Comparison of ENCODE assay signal across 31 mouse cellular contexts in genomic region chr19:41768711-41769110, GRCm38 (mm10). TPM values are rescaled to one million over a fixed set of nuclear protein-coding genes. Genes with fewer than 3 reads are reported as not detected.
DNase-seq lines count a peak whose midpoint lies in the region; ATAC-seq lines count a peak whose summit lies in the region.
"Had no signal": no experiment of that assay in that cellular context is flagged by ENCODE, and none has a peak within 500 bp of the region (broad histone marks: within the 10 kb centered on the region; RNA-seq: fewer than 3 reads in every experiment).

No protein-coding gene starts in this region.

- H3K36me3 ChIP-seq in heart, embryonic 10.5 days, result peaks cover 61% of the 10 kb centered on the region
- H3K36me3 ChIP-seq in midbrain, embryonic 10.5 days, result peaks cover 80% of the 10 kb centered on the region
- H3K36me3 ChIP-seq: midbrain, embryonic 15.5 days had no signal

- no peak overlapping the region for H3K27ac ChIP-seq in heart, embryonic 10.5 days
- no peak overlapping the region for H3K27ac ChIP-seq in midbrain, embryonic 10.5 days (replicated peaks)
- H3K27ac ChIP-seq: gastrocnemius, adult 2 months; hindbrain, embryonic 13.5 days; layer of hippocampus, adult 2 months; limb, embryonic 10.5 days; limb, embryonic 15.5 days; liver, embryonic 13.5 days; midbrain, embryonic 15.5 days; stomach, embryonic 15.5 days had no signal

- DNase-seq in induced T-regulatory cell, adult 2 months (ENCODE audit: low read depth), result peak; percentile 22
- DNase-seq in thymus, adult 18-20 months, result peak; percentile 52 to 69
- DNase-seq in thymus, postnatal 25 days, result peak; percentile 67
- DNase-seq in right cerebral cortex, adult 2 months (ENCODE audit: low spot score in 2 of 2), result no peak
- DNase-seq in heart, embryonic 10.5 days (ENCODE audit: low spot score), result no peak
- no peak for DNase-seq in urinary bladder, postnatal 10 days (ENCODE audit: low spot score)
- DNase-seq in midbrain, embryonic 10.5 days (ENCODE audit: low spot score), result no peak
- DNase-seq: adrenal gland, postnatal 25 days; cerebellum, adult 2 months; cerebellum, postnatal 14 days; gastrocnemius, adult 2 months; gastrocnemius, postnatal 36 days; heart, adult 18-20 months; heart, postnatal 4 days; kidney, adult 18-20 months; kidney, postnatal 36 days; liver, embryonic 13.5 days; lung, adult 18-20 months; lung, postnatal 4 days had no signal

- no peak overlapping the region for H3K4me3 ChIP-seq in heart, embryonic 10.5 days
- H3K4me3 ChIP-seq in midbrain, embryonic 10.5 days, result no peak overlapping the region
- H3K4me3 ChIP-seq: gastrocnemius, adult 2 months; heart, embryonic 12.5 days; hindbrain, embryonic 13.5 days; layer of hippocampus, adult 2 months; limb, embryonic 10.5 days; limb, embryonic 15.5 days; liver, embryonic 13.5 days; midbrain, embryonic 15.5 days; stomach, embryonic 15.5 days had no signal

- no peaks in the 10 kb centered on the region for H3K27me3 ChIP-seq in heart, embryonic 10.5 days (ENCODE audit: insufficient read depth, poor library complexity, severe bottlenecking)
- no peaks in the 10 kb centered on the region for H3K27me3 ChIP-seq in midbrain, embryonic 10.5 days (ENCODE audit: low read depth, poor library complexity, severe bottlenecking)
- H3K27me3 ChIP-seq: heart, embryonic 12.5 days; hindbrain, embryonic 13.5 days; limb, embryonic 15.5 days; liver, embryonic 13.5 days; midbrain, embryonic 15.5 days; stomach, embryonic 15.5 days had no signal

- 90% methylated on average over 7 of the region's 7 CpGs for WGBS in heart, embryonic 10.5 days
- 93% methylated on average over 7 of the region's 7 CpGs for WGBS in midbrain, embryonic 10.5 days

- peak; percentile 17 for ATAC-seq in CD4-positive, CD25-positive, alpha-beta regulatory T cell, adult 4 months
- ATAC-seq: forebrain, embryonic 14.5 days; lung, postnatal 0 days; midbrain, embryonic 15.5 days had no signal

- no peaks in the 10 kb centered on the region for H3K4me1 ChIP-seq in heart, embryonic 10.5 days
- peaks cover 8% of the 10 kb centered on the region for H3K4me1 ChIP-seq in midbrain, embryonic 10.5 days
- H3K4me1 ChIP-seq: heart, embryonic 12.5 days; limb, embryonic 15.5 days; liver, embryonic 13.5 days; stomach, embryonic 15.5 days had no signal

- H3K9me3 ChIP-seq in heart, embryonic 10.5 days, result no peaks in the 10 kb centered on the region
- H3K9me3 ChIP-seq in midbrain, embryonic 10.5 days (replicated peaks), result no peaks in the 10 kb centered on the region
- H3K9me3 ChIP-seq: G1E; heart, embryonic 12.5 days; hindbrain, embryonic 13.5 days; limb, embryonic 10.5 days; limb, embryonic 15.5 days; liver, embryonic 13.5 days; midbrain, embryonic 15.5 days; stomach, embryonic 15.5 days had no signal

RNA-seq across cellular contexts. Expression of gene Slit1, which starts 25.2 kb away (rescaled TPM):
- not detected for polyA plus RNA-seq in CD4-positive, CD25-positive, alpha-beta regulatory T cell, adult 4 months (2017; shearing (Covaris generic))
- polyA plus RNA-seq in heart, embryonic 10.5 days (2016; fragmentation: Nextera tagmentation; extraction: Ambion mirVana), result 0.21 and 0.87 TPM in 2 replicates
- 12.8 and 13.4 TPM in 2 replicates for polyA plus RNA-seq in midbrain, embryonic 10.5 days (2016; fragmentation: Nextera tagmentation; extraction: Ambion mirVana)
- polyA plus RNA-seq: heart, postnatal 0 days had no signal

RNA-seq across cellular contexts. Expression of gene Arhgap19, which starts 33.1 kb away (rescaled TPM):
- polyA plus RNA-seq in CD4-positive, CD25-positive, alpha-beta regulatory T cell, adult 4 months (2017; shearing (Covaris generic)), result 1 to 10 TPM; 3.0 to 5.9 TPM
- polyA plus RNA-seq in heart, embryonic 10.5 days (2016; fragmentation: Nextera tagmentation; extraction: Ambion mirVana), result 23.6 and 29.5 TPM in 2 replicates
- 38.1 and 39.5 TPM in 2 replicates for polyA plus RNA-seq in midbrain, embryonic 10.5 days (2016; fragmentation: Nextera tagmentation; extraction: Ambion mirVana)

Comparison
In these comparisons a context has a peak if more than half of its experiments do, and no peak if none do; other contexts are left out.
1. DNase-seq: peak in induced T-regulatory cell, adult 2 months (single experiment), thymus, adult 18-20 months (2 of 2) and thymus, postnatal 25 days (single experiment); none in right cerebral cortex, adult 2 months (0 of 2), heart, embryonic 10.5 days (single experiment), urinary bladder, postnatal 10 days (single experiment) and midbrain, embryonic 10.5 days (single experiment).